Mouse (Mus musculus) frontal cortex, postnatal 36 days (tissue): ENCODE measurements at regions not wholly inside any gene's neighbourhood (a gene's known extent, or its start where the extent isn't known, plus 50 kb on each side); places are given as distances from the start of the nearest gene placed in this dataset.

Source experiments
- DNase-seq, 2 experiments: peaks; one replicate each; pipeline ENCODE4 v3.0.0; 2022; ENCODE audit warnings: low spot score in 2 of 2

DNA sequence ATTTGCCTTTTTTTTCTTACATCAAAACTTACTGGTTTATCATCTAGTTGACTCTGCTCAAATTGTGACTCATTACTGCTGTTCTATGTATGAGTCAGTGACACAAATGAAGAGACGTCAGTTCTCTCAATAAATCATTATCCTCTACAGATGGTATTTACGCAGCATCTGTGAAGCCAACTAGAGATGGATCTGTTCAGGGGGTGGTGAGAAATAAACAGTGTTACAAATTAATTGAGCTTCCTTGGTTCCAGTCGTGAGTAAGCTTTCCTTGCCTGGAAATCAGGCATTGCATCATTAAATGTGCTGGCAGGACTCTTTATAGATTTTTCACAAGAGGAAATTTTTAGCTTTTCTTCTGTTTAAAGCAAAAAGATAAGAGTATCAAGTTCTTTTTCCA is 544.5 kb downstream of the H2afb1 start:
- peak in 1 of 2 experiments; percentile 39 for DNase-seq
